13 mouse cellular contexts compared by ENCODE assay signal in genomic region chr11:87665224-87665623, GRCm38 (mm10). TPM values are rescaled to one million over a fixed set of nuclear protein-coding genes. Genes with fewer than 3 reads are reported as not detected.
DNase-seq lines count a peak whose midpoint lies in the region; ATAC-seq and TF ChIP-seq lines count a peak whose summit lies in the region.
"Had no signal": no experiment of that assay in that cellular context is flagged by ENCODE, and none has a peak within 500 bp of the region (broad histone marks: within the 10 kb centered on the region; RNA-seq: fewer than 3 reads in every experiment).

No protein-coding gene starts in this region.

- WGBS in kidney, adult 2 months: 46% methylated on average over 6 of the region's 6 CpGs
- WGBS in lung, embryonic 16.5 days: 45% methylated on average over 6 of the region's 6 CpGs
- 49% methylated on average over 6 of the region's 6 CpGs for WGBS in limb, embryonic 15.5 days
- WGBS in stomach, embryonic 16.5 days: 62% methylated on average over 6 of the region's 6 CpGs
- WGBS in forebrain, embryonic 10.5 days: 75% methylated on average over 6 of the region's 6 CpGs

- no peak overlapping the region for H3K27ac ChIP-seq in kidney, adult 2 months (ENCODE audit: insufficient read depth, low read depth, low read length)
- H3K27ac ChIP-seq in lung, embryonic 16.5 days (ENCODE audit: low read length): no peak overlapping the region
- H3K27ac ChIP-seq in limb, embryonic 15.5 days: no peak overlapping the region
- no peak overlapping the region for H3K27ac ChIP-seq in stomach, embryonic 16.5 days (ENCODE audit: low read length)
- H3K27ac ChIP-seq in forebrain, embryonic 10.5 days: no peak overlapping the region
- H3K27ac ChIP-seq: forebrain, embryonic 15.5 days; hindbrain, postnatal 0 days had no signal

- H3K27me3 ChIP-seq in kidney, adult 2 months (replicated peaks; ENCODE audit: control insufficient read depth, insufficient read depth, low read length): no peaks in the 10 kb centered on the region
- no peaks in the 10 kb centered on the region for H3K27me3 ChIP-seq in lung, embryonic 16.5 days (ENCODE audit: control insufficient read depth, insufficient read depth, low read depth, low read length)
- peaks cover 12% of the 10 kb centered on the region; the same call in 1 of the 2 replicates for H3K27me3 ChIP-seq in limb, embryonic 15.5 days
- no peaks in the 10 kb centered on the region for H3K27me3 ChIP-seq in stomach, embryonic 16.5 days (ENCODE audit: control insufficient read depth, insufficient read depth, low read length)
- H3K27me3 ChIP-seq in forebrain, embryonic 10.5 days (ENCODE audit: poor library complexity, severe bottlenecking): peaks cover 26% of the 10 kb centered on the region
- H3K27me3 ChIP-seq: Patski had no signal

- TF ChIP-seq POLR2A in kidney, adult 2 months (IDR thresholded peaks at IDR 0.05; ENCODE audit: low read depth, low read length): no peak

- peak; percentile 43 for DNase-seq in kidney, adult 2 months
- no peak for DNase-seq in kidney, adult 11 months
- no peak for DNase-seq in lung, postnatal 4 days
- no peak for DNase-seq in cerebellum, postnatal 36 days
- DNase-seq in forebrain, embryonic 10.5 days (ENCODE audit: extremely low spot score, low spot score): no peak
- DNase-seq: gastrocnemius, postnatal 36 days; thymus, postnatal 4 days had no signal

- H3K36me3 ChIP-seq in kidney, adult 2 months (ENCODE audit: control insufficient read depth, insufficient read depth, low read length): no peaks in the 10 kb centered on the region
- H3K36me3 ChIP-seq in lung, embryonic 16.5 days (ENCODE audit: control insufficient read depth, insufficient read depth, low read length): no peaks in the 10 kb centered on the region
- H3K36me3 ChIP-seq in limb, embryonic 15.5 days: no peaks in the 10 kb centered on the region
- no peaks in the 10 kb centered on the region for H3K36me3 ChIP-seq in stomach, embryonic 16.5 days (ENCODE audit: control insufficient read depth, insufficient read depth, low read length)
- no peaks in the 10 kb centered on the region for H3K36me3 ChIP-seq in forebrain, embryonic 10.5 days (replicated peaks)
- H3K36me3 ChIP-seq: forebrain, embryonic 15.5 days had no signal

- H3K9me3 ChIP-seq in lung, embryonic 16.5 days (ENCODE audit: control insufficient read depth, low read length): no peaks in the 10 kb centered on the region
- H3K9me3 ChIP-seq in limb, embryonic 15.5 days: no peaks in the 10 kb centered on the region
- H3K9me3 ChIP-seq in stomach, embryonic 16.5 days (replicated peaks; ENCODE audit: control insufficient read depth, low read length): no peaks in the 10 kb centered on the region
- no peaks in the 10 kb centered on the region for H3K9me3 ChIP-seq in forebrain, embryonic 10.5 days
- H3K9me3 ChIP-seq: forebrain, embryonic 15.5 days had no signal

- H3K4me3 ChIP-seq in kidney, adult 2 months (ENCODE audit: insufficient read depth, low read depth, low read length): peak overlapping the region; percentile 11
- H3K4me3 ChIP-seq in lung, embryonic 16.5 days (ENCODE audit: low read length): peak overlapping the region; percentile 42
- H3K4me3 ChIP-seq in limb, embryonic 15.5 days: 0 out of 2 replicates have a peak overlapping the region, but pooled peaks have one; percentile 13
- H3K4me3 ChIP-seq in stomach, embryonic 16.5 days (replicated peaks; ENCODE audit: low read length): peak overlapping the region; percentile 34
- no peak overlapping the region for H3K4me3 ChIP-seq in forebrain, embryonic 10.5 days
- H3K4me3 ChIP-seq: forebrain, embryonic 15.5 days had no signal

- TF ChIP-seq CTCF in kidney, adult 2 months (conservative IDR thresholded peaks at IDR 0.05; ENCODE audit: insufficient read depth, insufficient read length, low read depth, low read length): no peak

- peak overlapping the region; percentile 40 for H3K4me2 ChIP-seq in lung, embryonic 16.5 days (ENCODE audit: low read depth, low read length)
- H3K4me2 ChIP-seq in limb, embryonic 15.5 days: no peak overlapping the region
- peak overlapping the region; percentile 13; the same call in 1 of the 2 replicates for H3K4me2 ChIP-seq in stomach, embryonic 16.5 days (ENCODE audit: low read depth, low read length)
- H3K4me2 ChIP-seq: forebrain, embryonic 15.5 days had no signal

- H3K4me1 ChIP-seq in kidney, adult 2 months (ENCODE audit: control insufficient read depth, insufficient read depth, low read length): no peaks in the 10 kb centered on the region; the same call in 1 of the 2 replicates
- H3K4me1 ChIP-seq in lung, embryonic 16.5 days (replicated peaks; ENCODE audit: control insufficient read depth, insufficient read depth, low read length): no peaks in the 10 kb centered on the region
- peaks cover 5% of the 10 kb centered on the region for H3K4me1 ChIP-seq in limb, embryonic 15.5 days
- H3K4me1 ChIP-seq in stomach, embryonic 16.5 days (ENCODE audit: control insufficient read depth, insufficient read depth, low read length): no peaks in the 10 kb centered on the region
- H3K4me1 ChIP-seq in forebrain, embryonic 10.5 days: peaks cover 8% of the 10 kb centered on the region

- H3K9ac ChIP-seq in lung, embryonic 16.5 days (ENCODE audit: low read length): peak overlapping the region; percentile 43; the same call in 1 of the 2 replicates
- H3K9ac ChIP-seq in limb, embryonic 15.5 days: no peak overlapping the region
- peak overlapping the region; percentile 55; the same call in 1 of the 2 replicates for H3K9ac ChIP-seq in stomach, embryonic 16.5 days (ENCODE audit: low read length)
- H3K9ac ChIP-seq: forebrain, embryonic 15.5 days had no signal

- ATAC-seq in lung, embryonic 16.5 days (ENCODE audit: low read depth): no peak
- ATAC-seq in limb, embryonic 15.5 days (ENCODE audit: insufficient number of reproducible peaks, low FRiP score, low TSS enrichment, low read depth): no peak
- no peak for ATAC-seq in stomach, embryonic 16.5 days (ENCODE audit: insufficient read depth, low FRiP score)
- ATAC-seq: forebrain, embryonic 15.5 days; hindbrain, postnatal 0 days; Patski had no signal

RNA-seq across cellular contexts. Expression of gene Rnf43, which starts 2.7 kb away (rescaled TPM):
- polyA plus RNA-seq in kidney, adult 2 months (2012; rRNA removed): 4.0 and 4.6 TPM in 2 replicates
- 15.8 and 16.5 TPM in 2 replicates for polyA plus RNA-seq in lung, embryonic 16.5 days (2015; fragmentation: Nextera tagmentation; extraction: Ambion mirVana)
- polyA plus RNA-seq in limb, embryonic 15.5 days (2015; fragmentation: Nextera tagmentation; extraction: Ambion mirVana): 7.8 and 9.3 TPM in 2 replicates
- polyA plus RNA-seq in stomach, embryonic 16.5 days (2015; fragmentation: Nextera tagmentation; extraction: Ambion mirVana): 14.7 and 16.9 TPM in 2 replicates
- polyA plus RNA-seq in forebrain, embryonic 10.5 days (2016; fragmentation: Nextera tagmentation; extraction: Ambion mirVana): 1.1 and 1.9 TPM in 2 replicates

RNA-seq across cellular contexts. Expression of gene Hsf5, which starts 48.3 kb away (rescaled TPM):
- 0.05 and 0.12 TPM in 2 replicates for polyA plus RNA-seq in kidney, adult 2 months (2012; rRNA removed)
- polyA plus RNA-seq in lung, embryonic 16.5 days (2015; fragmentation: Nextera tagmentation; extraction: Ambion mirVana): 0.25 and 0.26 TPM in 2 replicates
- 0.14 and 0.22 TPM in 2 replicates for polyA plus RNA-seq in limb, embryonic 15.5 days (2015; fragmentation: Nextera tagmentation; extraction: Ambion mirVana)
- 0.10 and 0.14 TPM in 2 replicates for polyA plus RNA-seq in stomach, embryonic 16.5 days (2015; fragmentation: Nextera tagmentation; extraction: Ambion mirVana)
- polyA plus RNA-seq in forebrain, embryonic 10.5 days (2016; fragmentation: Nextera tagmentation; extraction: Ambion mirVana): 0.31 and 0.38 TPM in 2 replicates
